Mouse (Mus musculus): Measurements from ENCODE around the gene Tnik. TPM values are rescaled to one million over a fixed set of nuclear protein-coding genes. Genes with fewer than 3 reads are reported as not detected.

Gene Tnik
- polyA plus RNA-seq, 1 experiment from 2014 or later, result 106 TPM

DNA sequence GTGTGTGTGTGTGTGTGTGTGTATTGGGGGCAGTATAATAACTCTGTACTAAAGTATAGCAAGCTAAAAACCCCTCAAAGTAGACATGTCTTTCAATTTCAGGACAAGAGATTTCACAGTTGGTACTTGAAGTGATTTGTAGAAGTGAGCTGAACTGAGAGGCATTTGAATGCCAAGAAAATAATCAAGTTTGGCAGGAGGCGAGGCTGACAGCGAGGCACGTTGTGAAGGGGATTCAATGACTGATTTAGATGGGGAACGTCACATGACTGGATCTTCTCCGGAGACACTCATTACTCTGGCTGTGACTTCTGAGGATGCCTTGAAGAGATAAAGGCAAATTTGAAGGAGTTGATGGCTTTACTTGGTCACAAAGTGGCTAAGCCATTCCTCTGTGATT is 69.3 kb downstream of the Tnik start:
- no peak for ATAC-seq (ENCODE audit: low read depth)
- Histone ChIP-seq H3K4me1 (ENCODE audit: control insufficient read depth, insufficient read depth, low read length) (peaks cover 2% of the 10 kb centered on the region; the same call in 1 of the 2 replicates), H3K9ac (replicated peaks; ENCODE audit: low read depth, low read length) (no peak overlapping the region), H3K27ac (ENCODE audit: low read depth, low read length) (no peak overlapping the region), H3K4me3 (ENCODE audit: low read depth, low read length) (no peak overlapping the region), H3K4me2 (ENCODE audit: low read depth, low read length) (no peak overlapping the region), H3K36me3 (ENCODE audit: control insufficient read depth, insufficient read depth, low read length) (no peaks in the 10 kb centered on the region), H3K27me3 (ENCODE audit: control insufficient read depth, insufficient read depth, low read length) (no peaks in the 10 kb centered on the region), H3K9me3 (ENCODE audit: control insufficient read depth, low read length) (no peaks in the 10 kb centered on the region)
- WGBS, result 42% methylated on average over 5 of the region's 5 CpGs

GRCm38 (mm10) chr3:28333869-28334268 is 70.9 kb downstream of the Tnik start:
- H3K4me3 ChIP-seq (ENCODE audit: low read depth, low read length), result no peak overlapping the region
- no peaks in the 10 kb centered on the region for H3K9me3 ChIP-seq (ENCODE audit: control insufficient read depth, low read length)
- WGBS, result 86% methylated on average over 6 of the region's 6 CpGs
- H3K27me3 ChIP-seq (ENCODE audit: control insufficient read depth, insufficient read depth, low read length), result no peaks in the 10 kb centered on the region
- H3K4me1 ChIP-seq (ENCODE audit: control insufficient read depth, insufficient read depth, low read length), result peaks cover 2% of the 10 kb centered on the region; the same call in 1 of the 2 replicates
- no peak overlapping the region for H3K4me2 ChIP-seq (ENCODE audit: low read depth, low read length)
- ATAC-seq (ENCODE audit: low read depth), result no peak
- no peak overlapping the region for H3K27ac ChIP-seq (ENCODE audit: low read depth, low read length)
- H3K9ac ChIP-seq (replicated peaks; ENCODE audit: low read depth, low read length), result no peak overlapping the region
- H3K36me3 ChIP-seq (ENCODE audit: control insufficient read depth, insufficient read depth, low read length), result no peaks in the 10 kb centered on the region

GRCm38 (mm10) chr3:28334547-28334946 is 71.5 kb downstream of the Tnik start:
- Histone ChIP-seq H3K4me3 (ENCODE audit: low read depth, low read length) (no peak overlapping the region), H3K27me3 (ENCODE audit: control insufficient read depth, insufficient read depth, low read length) (no peaks in the 10 kb centered on the region), H3K4me2 (ENCODE audit: low read depth, low read length) (no peak overlapping the region), H3K9ac (replicated peaks; ENCODE audit: low read depth, low read length) (no peak overlapping the region), H3K9me3 (ENCODE audit: control insufficient read depth, low read length) (no peaks in the 10 kb centered on the region), H3K4me1 (ENCODE audit: control insufficient read depth, insufficient read depth, low read length) (peaks cover 2% of the 10 kb centered on the region; the same call in 1 of the 2 replicates), H3K36me3 (ENCODE audit: control insufficient read depth, insufficient read depth, low read length) (no peaks in the 10 kb centered on the region), H3K27ac (ENCODE audit: low read depth, low read length) (no peak overlapping the region)
- 89% methylated on average over 1 of the region's 1 CpGs for WGBS
- ATAC-seq (ENCODE audit: low read depth), result no peak

GRCm38 (mm10) chr3:28340071-28340470 is 77.1 kb downstream of the Tnik start:
- no peak overlapping the region for H3K9ac ChIP-seq (replicated peaks; ENCODE audit: low read depth, low read length)
- no peak for ATAC-seq (ENCODE audit: low read depth)
- H3K4me3 ChIP-seq (ENCODE audit: low read depth, low read length), result no peak overlapping the region
- 68% methylated on average over 8 of the region's 8 CpGs for WGBS
- no peaks in the 10 kb centered on the region for H3K36me3 ChIP-seq (ENCODE audit: control insufficient read depth, insufficient read depth, low read length)
- H3K27me3 ChIP-seq (ENCODE audit: control insufficient read depth, insufficient read depth, low read length), result no peaks in the 10 kb centered on the region
- peaks cover 2% of the 10 kb centered on the region; the same call in 1 of the 2 replicates for H3K4me1 ChIP-seq (ENCODE audit: control insufficient read depth, insufficient read depth, low read length)
- H3K4me2 ChIP-seq (ENCODE audit: low read depth, low read length), result no peak overlapping the region
- no peaks in the 10 kb centered on the region for H3K9me3 ChIP-seq (ENCODE audit: control insufficient read depth, low read length)
- H3K27ac ChIP-seq (ENCODE audit: low read depth, low read length), result no peak overlapping the region

- no peak for ATAC-seq (ENCODE audit: low read depth)
- no peaks in the 10 kb centered on the region for H3K27me3 ChIP-seq (ENCODE audit: control insufficient read depth, insufficient read depth, low read length)
- no peak overlapping the region for H3K4me2 ChIP-seq (ENCODE audit: low read depth, low read length)
- no peaks in the 10 kb centered on the region for H3K36me3 ChIP-seq (ENCODE audit: control insufficient read depth, insufficient read depth, low read length)
- H3K4me1 ChIP-seq (ENCODE audit: control insufficient read depth, insufficient read depth, low read length), result no peaks in the 10 kb centered on the region
- WGBS, result 93% methylated on average over 3 of the region's 3 CpGs
- H3K9me3 ChIP-seq (ENCODE audit: control insufficient read depth, low read length), result no peaks in the 10 kb centered on the region
- no peak overlapping the region for H3K9ac ChIP-seq (replicated peaks; ENCODE audit: low read depth, low read length)
- H3K4me3 ChIP-seq (ENCODE audit: low read depth, low read length), result no peak overlapping the region
- H3K27ac ChIP-seq (ENCODE audit: low read depth, low read length), result no peak overlapping the region
Measured at GRCm38 (mm10) chr3:28343204-28343603, 80.2 kb downstream of the Tnik start.

- Histone ChIP-seq H3K9me3 (ENCODE audit: control insufficient read depth, low read length) (no peaks in the 10 kb centered on the region), H3K4me1 (ENCODE audit: control insufficient read depth, insufficient read depth, low read length) (no peaks in the 10 kb centered on the region), H3K9ac (replicated peaks; ENCODE audit: low read depth, low read length) (no peak overlapping the region), H3K27ac (ENCODE audit: low read depth, low read length) (no peak overlapping the region), H3K36me3 (ENCODE audit: control insufficient read depth, insufficient read depth, low read length) (no peaks in the 10 kb centered on the region), H3K27me3 (ENCODE audit: control insufficient read depth, insufficient read depth, low read length) (no peaks in the 10 kb centered on the region), H3K4me2 (ENCODE audit: low read depth, low read length) (no peak overlapping the region), H3K4me3 (ENCODE audit: low read depth, low read length) (no peak overlapping the region)
- ATAC-seq (ENCODE audit: low read depth), result no peak
- 77% methylated on average over 2 of the region's 2 CpGs for WGBS
Measured at GRCm38 (mm10) chr3:28343661-28344060, 80.6 kb downstream of the Tnik start.

- Histone ChIP-seq H3K4me3 (ENCODE audit: low read depth, low read length) (no peak overlapping the region), H3K4me2 (ENCODE audit: low read depth, low read length) (no peak overlapping the region), H3K9me3 (ENCODE audit: control insufficient read depth, low read length) (no peaks in the 10 kb centered on the region), H3K4me1 (ENCODE audit: control insufficient read depth, insufficient read depth, low read length) (no peaks in the 10 kb centered on the region), H3K9ac (replicated peaks; ENCODE audit: low read depth, low read length) (no peak overlapping the region), H3K36me3 (ENCODE audit: control insufficient read depth, insufficient read depth, low read length) (no peaks in the 10 kb centered on the region), H3K27ac (ENCODE audit: low read depth, low read length) (no peak overlapping the region), H3K27me3 (ENCODE audit: control insufficient read depth, insufficient read depth, low read length) (no peaks in the 10 kb centered on the region)
- no peak for ATAC-seq (ENCODE audit: low read depth)
- WGBS, result 77% methylated on average over 1 of the region's 1 CpGs
Measured at GRCm38 (mm10) chr3:28345446-28345845, 82.4 kb downstream of the Tnik start.

- 80% methylated on average over 1 of the region's 1 CpGs for WGBS
- no peak for ATAC-seq (ENCODE audit: low read depth)
- Histone ChIP-seq H3K27me3 (ENCODE audit: control insufficient read depth, insufficient read depth, low read length) (no peaks in the 10 kb centered on the region), H3K4me3 (ENCODE audit: low read depth, low read length) (no peak overlapping the region), H3K4me1 (ENCODE audit: control insufficient read depth, insufficient read depth, low read length) (no peaks in the 10 kb centered on the region), H3K36me3 (ENCODE audit: control insufficient read depth, insufficient read depth, low read length) (no peaks in the 10 kb centered on the region), H3K9ac (replicated peaks; ENCODE audit: low read depth, low read length) (no peak overlapping the region), H3K4me2 (ENCODE audit: low read depth, low read length) (no peak overlapping the region), H3K9me3 (ENCODE audit: control insufficient read depth, low read length) (no peaks in the 10 kb centered on the region), H3K27ac (ENCODE audit: low read depth, low read length) (no peak overlapping the region)
Measured at GRCm38 (mm10) chr3:28345961-28346360, 82.9 kb downstream of the Tnik start.

- no peak overlapping the region for H3K27ac ChIP-seq (ENCODE audit: low read depth, low read length)
- no peak for ATAC-seq (ENCODE audit: low read depth)
- 88% methylated on average over 4 of the region's 4 CpGs for WGBS
- H3K4me2 ChIP-seq (ENCODE audit: low read depth, low read length), result no peak overlapping the region
- H3K9ac ChIP-seq (replicated peaks; ENCODE audit: low read depth, low read length), result no peak overlapping the region
- H3K36me3 ChIP-seq (ENCODE audit: control insufficient read depth, insufficient read depth, low read length), result no peaks in the 10 kb centered on the region
- no peak overlapping the region for H3K4me3 ChIP-seq (ENCODE audit: low read depth, low read length)
- H3K9me3 ChIP-seq (ENCODE audit: control insufficient read depth, low read length), result no peaks in the 10 kb centered on the region
- H3K4me1 ChIP-seq (ENCODE audit: control insufficient read depth, insufficient read depth, low read length), result no peaks in the 10 kb centered on the region
- no peaks in the 10 kb centered on the region for H3K27me3 ChIP-seq (ENCODE audit: control insufficient read depth, insufficient read depth, low read length)
Measured at GRCm38 (mm10) chr3:28346476-28346875, 83.5 kb downstream of the Tnik start.

DNA sequence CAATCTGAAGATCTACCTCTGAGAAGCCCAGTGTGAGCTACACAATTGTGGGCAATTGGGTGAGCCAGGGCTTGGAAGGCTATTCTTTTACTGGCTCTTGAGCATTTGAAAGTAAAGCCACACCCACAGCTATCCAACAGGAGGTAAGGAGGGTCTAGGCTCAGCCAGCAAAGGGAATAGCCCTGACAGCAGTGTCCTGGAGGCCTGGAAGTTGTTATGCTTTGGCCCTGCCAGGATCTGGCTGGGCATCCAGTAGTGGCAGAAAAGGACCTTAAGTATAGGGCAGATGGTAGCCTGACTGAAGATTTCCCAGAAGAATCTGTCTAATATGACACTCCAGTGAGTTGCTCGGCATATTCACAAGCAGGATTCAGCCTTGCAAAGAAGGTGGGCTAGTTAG is 85.7 kb downstream of the Tnik start:
- WGBS, result 85% methylated on average over 1 of the region's 1 CpGs
- no peaks in the 10 kb centered on the region for H3K36me3 ChIP-seq (ENCODE audit: control insufficient read depth, insufficient read depth, low read length)
- H3K4me2 ChIP-seq (ENCODE audit: low read depth, low read length), result no peak overlapping the region
- H3K9ac ChIP-seq (replicated peaks; ENCODE audit: low read depth, low read length), result no peak overlapping the region
- H3K27me3 ChIP-seq (ENCODE audit: control insufficient read depth, insufficient read depth, low read length), result no peaks in the 10 kb centered on the region
- H3K27ac ChIP-seq (ENCODE audit: low read depth, low read length), result no peak overlapping the region
- no peak for ATAC-seq (ENCODE audit: low read depth)
- H3K9me3 ChIP-seq (ENCODE audit: control insufficient read depth, low read length), result no peaks in the 10 kb centered on the region
- no peaks in the 10 kb centered on the region for H3K4me1 ChIP-seq (ENCODE audit: control insufficient read depth, insufficient read depth, low read length)
- H3K4me3 ChIP-seq (ENCODE audit: low read depth, low read length), result no peak overlapping the region
